Mouse (Mus musculus) C2C12 (cell line): Measurements from ENCODE around the gene Isoc2b.

ENCODE experiments used
- CTCF ChIP-seq: IDR thresholded peaks from one replicate; pipeline ENCODE4 v1.5.1; 2011; ENCODE audit not compliant: control insufficient read depth, insufficient read depth, insufficient read length
- MYOD1 ChIP-seq: IDR thresholded peaks from one replicate; pipeline ENCODE4 v1.6.1; 2011; ENCODE audit warnings: low read depth; ENCODE audit not compliant: control insufficient read depth, insufficient read length
- MYOG ChIP-seq: IDR thresholded peaks from one replicate; pipeline ENCODE4 v1.6.1; 2011; ENCODE audit not compliant: control insufficient read depth, insufficient read length; ENCODE audit errors: extremely low read depth

- TF ChIP-seq CTCF (no peak), MYOD1 (no peak), MYOG (no peak)
Observed at GRCm38 (mm10) chr7:4821690-4822089, 48.4 kb downstream of the Isoc2b start.
